Mouse (Mus musculus) embryonic fibroblast, embryonic 13.5 days (primary cell): ENCODE data around the gene Eif4g1. TPM values are rescaled to one million over a fixed set of nuclear protein-coding genes. Genes with fewer than 3 reads are reported as not detected.
"Not testable (repeated sequence)": the region's sequence is repeated elsewhere in the genome, so short reads cannot be mapped to it uniquely, and the experiment has no call there.

Source experiments
- H3K27ac ChIP-seq: 2 replicates; pipeline ENCODE4 v1.5.1; 2012; ENCODE audit warnings: low read length, control low read depth, inconsistent platforms; ENCODE audit not compliant: insufficient read depth
- H3K4me1 ChIP-seq: 2 replicates; pipeline ENCODE4 v1.6.1; 2011; ENCODE audit warnings: low read length; ENCODE audit not compliant: control insufficient read depth, insufficient read depth
- H3K4me3 ChIP-seq: 2 replicates; pipeline ENCODE4 v1.5.1; 2011; ENCODE audit warnings: mild to moderate bottlenecking, control low read depth, low read length; ENCODE audit not compliant: insufficient read depth
- CTCF ChIP-seq: IDR thresholded peaks from 2 replicates; pipeline ENCODE4 v1.5.1; 2011; ENCODE audit warnings: mild to moderate bottlenecking, control low read depth, low read length, moderate library complexity, borderline replicate concordance; ENCODE audit not compliant: insufficient read depth
- POLR2A ChIP-seq: IDR thresholded peaks from 2 replicates; pipeline ENCODE4 v1.6.1; 2011; ENCODE audit warnings: low read depth, mild to moderate bottlenecking, control low read depth, low read length, moderate library complexity
- polyA plus RNA-seq: library from polyadenylated mRNA; stranded (reverse); fragments of >200 nt; gene quantifications from 2 replicates; pipeline ENCODE4 v1.2.4, GENCODE M21; 2011; ENCODE audit warnings: low read depth; ENCODE audit not compliant: missing spikeins, insufficient read length

The Eif4g1 gene
- polyA plus RNA-seq = 337 and 421 TPM in 2 replicates

DNA sequence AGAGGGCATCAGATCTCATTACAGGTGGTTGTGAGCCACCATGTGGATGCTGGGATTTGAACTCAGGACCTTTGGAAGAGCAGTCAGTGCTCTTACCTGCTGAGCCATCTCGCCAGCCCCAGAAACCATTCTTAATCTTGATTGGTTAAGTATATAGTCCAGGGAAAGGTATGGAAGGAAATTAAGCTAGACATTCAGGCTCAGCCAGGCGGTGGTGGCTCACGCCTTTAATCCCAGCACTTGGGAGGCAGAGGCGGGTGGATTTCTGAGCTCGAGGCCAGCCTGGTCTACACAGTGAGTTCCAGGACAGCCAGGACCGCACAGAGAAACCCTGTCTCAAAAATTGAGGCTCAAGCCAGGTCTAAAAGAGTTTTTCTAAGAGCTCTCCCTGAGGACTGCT lies at the start of gene Eif4g1:
TSS of gene Eif4g1 (plus strand) at position 301 of the 400 bp plus-strand sequence.
- not testable (repeated sequence) for H3K4me3 ChIP-seq, H3K4me1 ChIP-seq, H3K27ac ChIP-seq

DNA sequence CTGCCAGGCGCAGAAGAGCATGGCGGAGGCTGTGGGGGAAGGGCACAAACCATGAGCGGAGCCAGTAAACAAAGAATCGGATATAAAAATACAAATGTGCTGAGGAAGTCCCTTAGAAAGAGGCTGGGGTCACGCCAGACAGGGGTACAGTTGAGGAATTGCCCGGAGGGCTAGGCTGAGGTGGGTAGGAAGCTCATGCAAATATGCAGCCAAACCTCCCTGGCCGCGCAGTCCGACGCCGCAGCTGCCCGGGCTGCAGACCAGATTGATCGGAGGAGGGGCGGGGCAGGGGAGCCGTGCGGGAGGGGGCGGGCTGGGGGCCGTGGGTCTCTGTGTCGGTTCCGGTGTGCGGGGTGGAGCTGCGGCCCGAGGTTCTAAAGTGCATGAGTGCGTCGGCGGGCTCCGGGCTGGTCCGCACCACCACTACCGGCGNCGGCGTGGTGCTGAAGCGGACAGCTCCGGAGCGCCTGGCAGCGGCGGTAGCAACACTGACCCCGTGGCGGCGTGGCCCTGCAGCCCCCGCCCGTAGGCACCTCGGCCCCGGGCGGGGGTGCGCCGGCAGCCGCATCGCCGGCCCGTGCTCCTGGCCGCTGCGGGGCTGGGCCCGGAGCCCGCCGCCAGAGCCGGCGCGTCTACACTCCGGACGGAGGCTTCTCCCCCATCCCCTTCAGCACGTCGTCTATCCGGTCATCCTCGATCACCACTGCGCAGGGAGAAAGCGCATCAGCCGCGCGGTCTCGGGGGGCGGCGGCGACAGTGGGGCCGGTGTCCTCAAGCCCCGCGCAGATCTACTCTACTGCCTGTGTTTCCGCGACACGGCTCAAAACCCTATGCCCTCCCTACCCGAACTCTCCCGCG lies 48.3 kb upstream of the Eif4g1 start:
- TF ChIP-seq POLR2A (no peak), CTCF (no peak)
- H3K27ac ChIP-seq = no peak overlapping the region
- H3K4me3 ChIP-seq = peak overlapping the region; percentile 40
- 0 out of 2 replicates have a peak, but pooled peaks cover 9% of the 10 kb centered on the region for H3K4me1 ChIP-seq

DNA sequence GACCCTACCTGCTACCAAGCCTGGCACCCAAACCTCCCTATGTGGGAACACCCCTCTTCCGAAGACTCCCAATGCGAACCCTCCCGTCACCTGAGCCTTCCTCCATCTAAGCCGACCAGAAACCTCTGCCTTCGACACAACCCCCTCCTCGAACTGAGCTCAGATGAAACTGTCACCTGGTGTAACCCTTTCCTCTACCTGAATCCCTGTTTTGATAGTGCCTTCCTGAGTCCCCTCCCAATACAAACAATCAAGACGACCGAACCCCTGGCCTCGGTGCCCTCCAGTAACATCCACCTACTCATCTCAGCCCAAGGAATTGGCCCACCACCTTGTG lies 47.7 kb upstream of the Eif4g1 start:
- peak overlapping the region; percentile 40 for H3K4me3 ChIP-seq
- H3K4me1 ChIP-seq = 0 out of 2 replicates have a peak, but pooled peaks cover 9% of the 10 kb centered on the region
- TF ChIP-seq CTCF (no peak), POLR2A (no peak)
- H3K27ac ChIP-seq = no peak overlapping the region

DNA sequence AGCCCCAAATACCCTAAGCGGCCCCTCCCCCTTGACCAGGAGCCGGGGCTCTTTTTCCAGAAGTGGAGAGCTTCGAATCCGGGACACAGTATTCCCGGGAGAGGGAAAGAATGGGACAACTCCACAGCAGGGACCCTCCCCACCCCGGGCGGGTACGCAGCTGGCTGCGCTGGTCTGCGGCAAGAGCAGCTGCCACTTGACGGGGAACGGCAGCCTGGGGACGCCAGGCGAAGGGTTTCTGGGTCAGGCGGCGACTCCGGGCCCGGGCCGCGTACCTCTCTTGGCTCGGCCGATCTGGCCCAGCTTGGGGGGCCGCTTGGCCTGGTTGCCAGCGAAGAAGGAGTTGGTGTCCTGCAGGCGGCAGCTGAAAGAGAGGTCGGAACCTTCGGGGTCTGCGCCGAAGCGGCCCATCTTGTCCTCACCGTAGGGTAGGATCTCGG lies 47.3 kb upstream of the Eif4g1 start:
- Histone ChIP-seq H3K27ac (0 out of 2 replicates have a peak overlapping the region, but pooled peaks have one; percentile 19), H3K4me3 (peak overlapping the region; percentile 40), H3K4me1 (0 out of 2 replicates have a peak, but pooled peaks cover 9% of the 10 kb centered on the region)
- no peak for TF ChIP-seq CTCF
- TF ChIP-seq POLR2A = no peak

DNA sequence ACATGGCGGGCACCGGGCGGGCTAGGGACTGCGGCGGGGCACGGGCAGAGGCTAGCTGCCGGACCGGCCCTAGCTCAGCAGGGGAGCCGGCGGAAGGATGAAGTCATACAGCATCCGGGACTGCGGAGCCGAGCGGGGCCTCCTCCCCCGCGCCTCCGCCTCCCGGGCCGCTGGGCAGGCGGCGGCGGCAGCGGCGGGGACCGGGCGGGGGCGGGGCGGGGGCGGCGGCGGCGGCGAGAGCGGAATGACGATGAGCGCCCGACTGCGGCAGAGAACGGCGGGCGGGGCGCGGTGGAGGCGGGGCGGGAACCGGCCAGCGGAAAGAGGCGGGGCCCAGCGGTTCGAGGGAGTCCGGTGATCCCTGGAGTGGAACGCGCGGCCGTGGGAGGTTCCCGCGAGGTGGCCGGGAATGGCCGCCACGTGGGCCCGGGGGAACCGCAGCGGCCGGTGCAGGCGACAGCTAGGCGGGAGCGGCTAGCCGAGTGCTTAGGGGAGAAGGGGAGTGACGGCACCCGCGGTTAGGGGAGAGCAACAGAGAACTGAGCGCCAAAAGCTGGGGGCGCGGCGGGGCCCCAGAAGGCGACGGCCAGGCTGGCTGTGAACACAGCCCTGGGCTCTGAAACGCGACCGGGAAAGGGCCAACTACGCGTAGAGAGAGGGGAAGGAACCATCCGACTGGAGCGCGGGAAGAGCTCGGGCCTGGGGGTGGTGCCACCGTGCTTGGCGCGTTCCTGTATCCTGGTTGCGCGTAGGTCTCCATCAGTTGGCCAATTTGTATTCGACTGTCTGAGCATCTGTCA lies 46.7 kb upstream of the Eif4g1 start, which contains the start of gene Camk2n2:
TSS of gene Camk2n2 (minus strand) at position 97 of the 800 bp plus-strand sequence.
- TF ChIP-seq CTCF (no peak), POLR2A (peak; percentile 41)
- Histone ChIP-seq H3K4me1 (0 out of 2 replicates have a peak, but pooled peaks cover 9% of the 10 kb centered on the region), H3K4me3 (peak within 1 kb of the TSS; percentile 60), H3K27ac (peak within 1 kb of the TSS; percentile 63)

DNA sequence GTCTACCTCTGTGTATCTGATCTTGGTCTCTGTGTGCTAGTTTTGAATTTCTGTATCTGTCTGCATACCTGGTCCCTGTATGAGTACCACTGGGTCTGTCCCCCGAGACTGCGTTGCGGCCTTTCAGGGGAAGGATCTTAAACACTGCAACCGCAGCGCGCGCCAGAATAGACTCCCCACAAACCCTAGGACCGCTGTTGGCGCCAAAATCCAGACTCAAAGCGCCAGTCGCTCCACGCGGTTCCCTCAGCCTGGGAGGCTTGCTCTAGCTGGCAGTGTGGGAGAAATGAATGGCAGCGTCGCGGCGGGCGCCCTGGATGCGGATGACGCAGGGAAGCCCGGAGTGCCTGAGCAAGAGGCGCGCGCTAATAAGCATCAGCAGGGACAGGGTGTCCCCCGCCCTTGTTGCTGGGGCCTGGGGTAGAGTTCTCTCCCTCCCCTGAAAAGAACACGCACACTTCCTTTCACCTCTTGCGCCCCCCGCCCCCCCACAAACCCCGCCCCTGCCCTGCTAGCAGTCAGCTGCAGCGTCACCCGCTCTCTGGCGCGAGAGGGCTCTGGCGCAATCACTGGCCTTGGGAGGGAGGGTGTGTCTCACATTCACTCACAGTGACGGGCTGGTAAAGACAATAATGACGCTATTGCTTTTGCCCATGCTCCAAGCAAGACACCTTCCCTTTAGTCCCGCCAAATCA lies 46.0 kb upstream of the Eif4g1 start:
- peak overlapping the region; percentile 60 for H3K4me3 ChIP-seq
- H3K4me1 ChIP-seq = 0 out of 2 replicates have a peak, but pooled peaks cover 9% of the 10 kb centered on the region
- peak overlapping the region; percentile 63 for H3K27ac ChIP-seq
- TF ChIP-seq CTCF (no peak), POLR2A (no peak; the same call in 1 of the 2 replicates)

DNA sequence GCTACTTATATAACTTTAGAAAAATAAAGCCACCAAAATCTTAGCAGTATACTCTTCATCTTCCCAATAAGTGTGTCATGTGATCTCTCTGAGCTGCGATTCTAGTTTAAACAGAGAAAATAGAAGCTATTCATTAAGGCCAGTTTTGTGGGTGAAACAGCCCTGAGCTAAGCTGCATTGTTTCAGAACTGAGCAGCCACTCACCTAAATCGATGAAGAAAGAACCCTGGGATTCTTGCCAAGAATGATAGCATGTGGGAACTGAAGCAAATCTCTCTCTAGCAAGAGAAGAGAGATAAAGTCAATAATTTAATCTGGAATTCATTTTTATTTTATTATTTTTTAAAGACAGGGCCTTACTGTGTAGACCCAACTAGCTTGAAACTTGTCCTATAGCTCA lies 44.9 kb upstream of the Eif4g1 start:
- H3K27ac ChIP-seq = no peak overlapping the region
- TF ChIP-seq POLR2A (no peak), CTCF (no peak)

DNA sequence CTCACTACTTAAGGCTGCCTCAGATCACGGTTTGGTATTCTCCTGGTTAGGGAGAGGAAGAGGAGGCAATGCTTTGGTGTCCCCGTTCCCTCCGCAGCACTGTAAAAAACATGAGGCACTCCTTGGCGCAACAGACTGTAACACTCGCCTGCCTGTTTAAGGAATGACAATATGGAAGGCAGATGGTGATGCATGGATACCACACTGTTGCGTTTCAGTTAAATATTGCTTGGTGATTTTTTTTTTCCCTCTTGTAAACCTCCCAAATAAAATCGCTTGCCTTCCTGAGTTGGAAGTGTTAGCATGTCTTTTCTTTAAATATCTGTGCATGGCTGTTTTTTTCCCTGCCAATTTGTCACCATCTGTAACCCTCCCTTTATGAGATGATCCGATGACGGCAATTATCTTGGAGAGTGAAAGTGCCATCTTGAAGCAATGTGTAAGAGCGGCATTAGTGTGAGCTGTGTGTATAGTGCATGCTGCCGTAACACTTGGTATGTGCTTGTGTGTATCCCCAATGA lies 39.2 kb upstream of the Eif4g1 start:
- no peak overlapping the region for H3K27ac ChIP-seq
- no peak for TF ChIP-seq CTCF
- no peak for TF ChIP-seq POLR2A
- H3K4me3 ChIP-seq = no peak overlapping the region
- H3K4me1 ChIP-seq = peaks cover 2% of the 10 kb centered on the region; the same call in 1 of the 2 replicates

More for the DNA sequence above, 44.9 kb upstream of the Eif4g1 start:
- H3K4me1 ChIP-seq = 0 out of 2 replicates have a peak, but pooled peaks cover 9% of the 10 kb centered on the region
- no peak overlapping the region for H3K4me3 ChIP-seq
